Mouse (Mus musculus) gastrocnemius, postnatal 10 days (tissue): Measurements from ENCODE around the gene Rpl37a. TPM values are rescaled to one million over a fixed set of nuclear protein-coding genes. Genes with fewer than 3 reads are reported as not detected.

Source experiments
- DNase-seq: peaks from one replicate; pipeline ENCODE4 v3.0.0; 2021; ENCODE audit warnings: mixed read lengths
- total RNA-seq, 2 experiments: library from RNA; stranded (reverse); gene quantifications; 2 replicates each; pipeline ENCODE4 v1.2.3; 2021

Gene Rpl37a
- total RNA-seq, 2 experiments from 2014 or later, result 943 to 945 TPM

GRCm38 (mm10) chr1:72736397-72737125 lies 25.5 kb downstream of the Rpl37a start:
- no peak for DNase-seq

- no peak for DNase-seq
Measured at GRCm38 (mm10) chr1:72738946-72739680, 28.0 kb downstream of the Rpl37a start.

GRCm38 (mm10) chr1:72739681-72740063 lies 28.6 kb downstream of the Rpl37a start:
- no peak for DNase-seq

DNA sequence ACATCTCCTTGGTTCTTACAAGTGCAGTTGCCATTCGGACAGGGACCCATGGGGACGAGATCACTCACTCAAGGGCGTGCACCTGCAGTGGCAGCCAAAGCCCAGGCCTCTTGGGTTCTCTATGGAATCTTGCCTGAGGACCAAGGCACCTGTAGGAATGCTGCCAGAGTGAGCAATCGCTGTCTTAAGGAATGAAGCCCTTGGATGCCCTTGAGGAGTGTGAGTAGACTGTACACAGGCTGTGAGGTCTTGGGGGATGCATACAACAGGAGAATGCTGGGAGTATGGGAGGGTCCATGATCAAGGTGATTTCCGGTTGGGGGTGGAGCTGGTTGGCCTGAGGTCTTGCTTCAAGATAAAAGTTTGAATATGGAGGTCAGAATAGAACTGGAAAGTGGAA lies 30.3 kb downstream of the Rpl37a start:
- DNase-seq, result no peak

DNA sequence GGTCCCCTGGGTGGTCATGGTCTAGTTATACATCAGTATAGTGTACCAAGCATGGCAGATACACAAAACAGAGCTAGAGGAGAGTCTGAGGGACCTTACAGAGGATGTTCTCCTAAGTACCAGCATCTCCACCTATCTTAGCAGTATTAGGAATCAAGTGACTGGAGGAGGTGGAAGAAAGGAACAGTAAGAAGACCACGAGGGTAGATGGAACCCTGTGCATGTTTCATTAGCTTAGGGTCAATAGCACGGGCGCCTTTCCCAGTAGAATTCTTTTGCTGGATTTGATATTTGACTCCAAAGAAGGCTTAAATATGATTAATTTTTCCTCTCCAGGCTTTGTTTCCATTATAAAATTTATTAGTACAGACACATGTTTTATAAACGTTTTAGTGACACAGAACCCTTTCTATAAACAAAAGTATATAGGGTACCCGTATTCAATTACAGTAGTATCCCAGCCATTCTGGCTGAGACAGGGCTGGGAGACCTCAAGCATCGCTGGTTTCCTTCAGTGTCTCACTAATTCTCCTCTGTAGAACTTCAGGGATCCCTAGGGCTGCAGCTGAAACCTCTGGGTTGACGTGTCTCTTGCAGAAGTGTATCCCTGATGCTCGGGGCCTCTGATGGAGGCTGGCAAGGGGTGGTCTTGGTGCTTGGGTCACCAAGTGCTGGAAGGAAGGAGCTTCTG lies 33.9 kb downstream of the Rpl37a start:
- no peak for DNase-seq

DNA sequence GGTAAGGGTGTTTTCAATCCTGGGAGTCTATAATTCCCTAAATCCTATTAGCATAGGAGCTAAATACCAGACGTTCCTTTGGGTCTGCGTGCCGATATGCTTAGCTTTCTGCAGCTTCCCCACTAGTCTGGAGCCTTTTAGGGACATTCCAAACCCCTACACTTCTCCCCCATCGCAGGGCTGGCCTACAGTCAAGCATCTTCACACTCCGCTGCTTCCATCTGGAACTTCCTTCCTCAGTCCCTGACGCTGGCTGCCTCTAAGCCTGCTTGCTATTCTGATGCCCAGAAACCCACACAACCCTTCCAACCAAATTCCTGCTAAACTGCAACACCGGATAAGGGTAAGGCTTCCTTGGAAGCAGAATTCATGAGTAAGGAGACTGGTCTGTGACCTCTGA lies 35.3 kb downstream of the Rpl37a start:
- DNase-seq, result no peak

DNA sequence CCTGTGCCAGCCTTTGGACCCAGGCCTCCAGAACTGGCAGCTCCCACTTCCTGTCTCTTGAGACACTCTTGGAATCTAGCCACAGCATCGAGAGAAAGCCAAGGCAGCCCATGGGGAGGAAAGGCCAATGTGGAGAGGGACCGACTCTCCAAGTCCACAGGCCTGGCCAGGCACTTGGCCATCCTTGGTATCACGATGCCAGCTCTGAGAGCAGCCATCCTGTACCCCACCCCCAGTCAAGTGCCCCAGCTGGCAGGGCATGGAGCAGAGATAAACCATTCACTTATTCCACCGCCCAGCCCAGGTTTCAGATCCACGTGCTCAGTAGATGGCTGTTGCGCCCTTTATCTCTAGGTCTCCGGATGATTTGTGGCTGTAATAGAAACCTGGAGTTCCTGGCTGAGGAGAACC lies 40.3 kb downstream of the Rpl37a start:
- DNase-seq, result peak; percentile 30

- no peak for DNase-seq
Measured at GRCm38 (mm10) chr1:72753211-72753610, 42.1 kb downstream of the Rpl37a start.

GRCm38 (mm10) chr1:72755227-72755626 lies 44.1 kb downstream of the Rpl37a start:
- no peak for DNase-seq

- no peak for DNase-seq
Measured at GRCm38 (mm10) chr1:72755801-72756200, 44.7 kb downstream of the Rpl37a start.

GRCm38 (mm10) chr1:72759758-72760157 lies 48.7 kb downstream of the Rpl37a start:
- DNase-seq, result no peak

Other genes starting within 250 kb of the Rpl37a start
- gene March4, start 174.4 kb upstream of the Rpl37a start, total RNA-seq, result under 1 TPM; 0.14 to 0.28 TPM
- gene Smarcal1, start 128.0 kb upstream of the Rpl37a start, total RNA-seq, result 10 to 100 TPM; 16.3 to 24.6 TPM
- not detected for gene Ankar, start 10.7 kb upstream of the Rpl37a start, total RNA-seq
- 1 to 10 TPM; 7.0 to 8.3 TPM for gene Igfbp2, start 113.2 kb downstream of the Rpl37a start, total RNA-seq
- 100 to 1,000 TPM; 306 to 338 TPM for gene Igfbp5, start 163.6 kb downstream of the Rpl37a start, total RNA-seq